ENCODE assay signal across 8 mouse cellular contexts in the genomic region with DNA sequence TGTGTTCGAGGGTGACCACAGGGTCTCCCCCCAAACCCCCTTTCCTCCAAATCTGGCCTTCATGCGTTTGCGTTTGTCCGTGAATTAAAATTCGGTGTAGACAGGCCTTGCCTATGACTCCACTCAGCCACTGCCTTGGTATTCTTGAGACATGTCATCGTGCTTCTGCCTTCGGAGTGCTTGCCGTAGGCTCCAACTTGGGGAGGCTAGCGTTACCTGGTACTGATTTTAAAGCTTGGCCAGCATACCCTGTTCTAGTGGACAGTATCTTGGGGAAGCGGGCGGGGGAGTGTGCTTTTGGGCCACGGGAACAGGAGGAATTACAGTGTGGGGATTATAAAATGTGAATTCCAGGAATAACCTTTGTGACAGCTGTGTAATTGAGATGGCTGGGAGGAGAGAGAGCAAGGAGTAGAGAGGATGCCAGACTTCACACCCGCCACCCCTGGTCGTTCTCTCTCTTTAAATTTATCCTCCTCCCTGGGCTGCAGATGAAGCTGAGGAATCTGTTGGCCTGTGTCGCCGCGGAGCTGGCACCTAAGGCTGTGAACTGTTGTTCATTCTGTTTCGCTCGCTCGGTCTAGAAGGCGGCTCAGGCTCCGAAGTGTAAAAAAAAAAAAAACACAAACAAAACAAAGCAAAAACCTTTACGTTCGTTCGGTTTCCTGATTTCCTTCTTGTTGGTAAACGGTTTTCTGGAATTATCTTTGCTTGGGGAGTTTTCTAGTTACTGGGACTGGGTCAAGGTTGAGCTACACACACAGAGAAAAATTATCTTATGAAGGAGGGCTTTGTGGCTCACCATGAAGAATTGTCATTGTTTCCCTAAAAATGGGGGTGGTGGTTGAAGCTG. TPM values are rescaled to one million over a fixed set of nuclear protein-coding genes. Genes with fewer than 3 reads are reported as not detected.
A peak's percentile ranks its signal among the peaks of the same experiment; 100 is the strongest.
DNase-seq lines count a peak whose midpoint lies in the region; ATAC-seq and TF ChIP-seq lines count a peak whose summit lies in the region.

No protein-coding gene starts in this region.

- H3K4me2 ChIP-seq in embryonic facial prominence, embryonic 11.5 days (ENCODE audit: low read depth, low read length), result peak overlapping the region; percentile 85
- peak overlapping the region; percentile 79 for H3K4me2 ChIP-seq in heart, postnatal 0 days (ENCODE audit: low read depth, low read length)
- peak overlapping the region; percentile 83 for H3K4me2 ChIP-seq in midbrain, embryonic 12.5 days (replicated peaks)
- H3K4me2 ChIP-seq in stomach, postnatal 0 days (replicated peaks; ENCODE audit: low read depth), result peak overlapping the region; percentile 74

- no peak for TF ChIP-seq EP300 in heart, postnatal 0 days (IDR thresholded peaks at IDR 0.05; ENCODE audit: low read depth)
- peak; percentile 52 for TF ChIP-seq EP300 in stomach, postnatal 0 days (optimal IDR thresholded peaks at IDR 0.05)

- H3K9me3 ChIP-seq in erythroblast, embryonic 14.5 days (ENCODE audit: control insufficient read depth, low read length), result no peaks in the 10 kb centered on the region
- H3K9me3 ChIP-seq in embryonic facial prominence, embryonic 11.5 days (replicated peaks; ENCODE audit: control insufficient read depth, low read length), result no peaks in the 10 kb centered on the region
- H3K9me3 ChIP-seq in heart, postnatal 0 days (replicated peaks; ENCODE audit: control insufficient read depth, low read length), result no peaks in the 10 kb centered on the region
- no peaks in the 10 kb centered on the region for H3K9me3 ChIP-seq in midbrain, embryonic 12.5 days
- no peaks in the 10 kb centered on the region for H3K9me3 ChIP-seq in stomach, postnatal 0 days (ENCODE audit: control insufficient read depth, low read length)

- no peak for TF ChIP-seq CTCF in heart, postnatal 0 days (IDR thresholded peaks at IDR 0.05; ENCODE audit: low read depth)
- TF ChIP-seq CTCF in stomach, postnatal 0 days (IDR thresholded peaks at IDR 0.05; ENCODE audit: low read depth), result 0 out of 2 replicates have a peak, but pooled peaks have one; percentile 1

- H3K9ac ChIP-seq in embryonic facial prominence, embryonic 11.5 days (replicated peaks; ENCODE audit: low read length), result peak overlapping the region; percentile 100
- peak overlapping the region; percentile 97 for H3K9ac ChIP-seq in heart, postnatal 0 days (replicated peaks; ENCODE audit: low read depth, low read length)
- H3K9ac ChIP-seq in midbrain, embryonic 12.5 days (replicated peaks), result peak overlapping the region; percentile 100
- peak overlapping the region; percentile 99 for H3K9ac ChIP-seq in stomach, postnatal 0 days (ENCODE audit: low read length)

- under 1% methylated on average over 26 of the region's 26 CpGs for WGBS in embryonic facial prominence, embryonic 11.5 days
- 1% methylated on average over 26 of the region's 26 CpGs for WGBS in heart, postnatal 0 days
- 1% methylated on average over 26 of the region's 26 CpGs for WGBS in midbrain, embryonic 12.5 days
- 1% methylated on average over 26 of the region's 26 CpGs for WGBS in stomach, postnatal 0 days

- intact Hi-C loops in left cerebral cortex, postnatal 25 days (cut with DNase I), result loop anchor here (2.0 to 5.0 kb wide), 6 partner anchors 21 to 345 kb away; no protein-coding TSS in a partner anchor

- peak overlapping the region; percentile 98 for H3K27ac ChIP-seq in embryonic facial prominence, embryonic 11.5 days (replicated peaks; ENCODE audit: low read depth, low read length)
- H3K27ac ChIP-seq in heart, postnatal 0 days (ENCODE audit: low read depth), result peak overlapping the region; percentile 97
- H3K27ac ChIP-seq in midbrain, embryonic 12.5 days (replicated peaks), result peak overlapping the region; percentile 99
- H3K27ac ChIP-seq in stomach, postnatal 0 days (replicated peaks), result peak overlapping the region; percentile 99

- peaks cover 52% of the 10 kb centered on the region for H3K27me3 ChIP-seq in erythroblast, embryonic 14.5 days (ENCODE audit: control insufficient read depth)
- no peaks in the 10 kb centered on the region for H3K27me3 ChIP-seq in embryonic facial prominence, embryonic 11.5 days (ENCODE audit: control insufficient read depth, insufficient read depth, low read length)
- no peaks in the 10 kb centered on the region for H3K27me3 ChIP-seq in heart, postnatal 0 days (ENCODE audit: control insufficient read depth, insufficient read depth, low read length)
- peaks cover 12% of the 10 kb centered on the region; the same call in 1 of the 2 replicates for H3K27me3 ChIP-seq in midbrain, embryonic 12.5 days
- H3K27me3 ChIP-seq in stomach, postnatal 0 days (ENCODE audit: control insufficient read depth, insufficient read depth, low read length), result no peaks in the 10 kb centered on the region

- H3K4me3 ChIP-seq in erythroblast, embryonic 14.5 days (replicated peaks), result peak overlapping the region; percentile 64
- peak overlapping the region; percentile 96 for H3K4me3 ChIP-seq in embryonic facial prominence, embryonic 11.5 days (ENCODE audit: low read depth, low read length)
- peak overlapping the region; percentile 84 for H3K4me3 ChIP-seq in heart, postnatal 0 days (ENCODE audit: low read depth, low read length)
- peak overlapping the region; percentile 95 for H3K4me3 ChIP-seq in midbrain, embryonic 12.5 days
- peak overlapping the region; percentile 95 for H3K4me3 ChIP-seq in stomach, postnatal 0 days (ENCODE audit: low read depth, low read length)

- no peak for ATAC-seq in erythroblast, adult 5-6 weeks (replicated peaks; ENCODE audit: low FRiP score, poor library complexity, severe bottlenecking)
- ATAC-seq in activated CD4-positive, CD25-positive, alpha-beta regulatory T cell, adult 4 months, result peak; percentile 17
- ATAC-seq in embryonic facial prominence, embryonic 11.5 days (replicated peaks; ENCODE audit: insufficient number of reproducible peaks, low FRiP score, low TSS enrichment, low read depth), result no peak
- ATAC-seq in heart, postnatal 0 days (ENCODE audit: insufficient read depth, low read depth), result peak; percentile 40
- ATAC-seq in midbrain, embryonic 12.5 days (ENCODE audit: low FRiP score, low read depth), result no peak
- no peak for ATAC-seq in stomach, postnatal 0 days (ENCODE audit: low FRiP score, low TSS enrichment)

- DNase-seq in embryonic facial prominence, embryonic 11.5 days (ENCODE audit: low spot score), result peak; percentile 47
- peak; percentile 78 for DNase-seq in heart, postnatal 0 days (ENCODE audit: low spot score)
- DNase-seq in left cerebral cortex, postnatal 25 days (ENCODE audit: low spot score in 2 of 2), result peak; percentile 40 to 73
- peak; percentile 42 for DNase-seq in stomach, postnatal 0 days (ENCODE audit: low spot score)

- peaks cover 5% of the 10 kb centered on the region for H3K4me1 ChIP-seq in erythroblast, embryonic 14.5 days (ENCODE audit: control insufficient read depth)
- peaks cover 2% of the 10 kb centered on the region for H3K4me1 ChIP-seq in embryonic facial prominence, embryonic 11.5 days (ENCODE audit: control insufficient read depth, insufficient read depth, low read length)
- peaks cover 38% of the 10 kb centered on the region for H3K4me1 ChIP-seq in heart, postnatal 0 days (ENCODE audit: control insufficient read depth, insufficient read depth)
- peaks cover 59% of the 10 kb centered on the region for H3K4me1 ChIP-seq in midbrain, embryonic 12.5 days
- 0 out of 2 replicates have a peak, but pooled peaks cover 6% of the 10 kb centered on the region for H3K4me1 ChIP-seq in stomach, postnatal 0 days (replicated peaks; ENCODE audit: control insufficient read depth, insufficient read depth)

- H3K36me3 ChIP-seq in erythroblast, embryonic 14.5 days (ENCODE audit: control insufficient read depth), result no peaks in the 10 kb centered on the region; the same call in 1 of the 2 replicates
- no peaks in the 10 kb centered on the region for H3K36me3 ChIP-seq in embryonic facial prominence, embryonic 11.5 days (replicated peaks; ENCODE audit: control insufficient read depth, insufficient read depth, low read depth, low read length)
- no peaks in the 10 kb centered on the region for H3K36me3 ChIP-seq in heart, postnatal 0 days (replicated peaks; ENCODE audit: control insufficient read depth, insufficient read depth, low read length)
- peaks cover 22% of the 10 kb centered on the region for H3K36me3 ChIP-seq in midbrain, embryonic 12.5 days
- no peaks in the 10 kb centered on the region for H3K36me3 ChIP-seq in stomach, postnatal 0 days (ENCODE audit: control insufficient read depth, insufficient read depth, low read length)

RNA-seq across cellular contexts. Expression of gene Map4k4, which starts 1.4 kb away (rescaled TPM):
- polyA plus RNA-seq in erythroblast, embryonic 14.5 days (2012), result 0.12 and 0.13 TPM in 2 replicates
- 2.3 and 15.2 TPM in 2 replicates for total RNA-seq in erythroblast, adult 5-6 weeks (2015; ENCODE audit: low replicate concordance)
- total RNA-seq in erythroblast, adult 5-6 weeks (2017; ENCODE audit: low replicate concordance), result 14.6 and 19.3 TPM in 2 replicates
- polyA plus RNA-seq in activated CD4-positive, CD25-positive, alpha-beta regulatory T cell, adult 4 months (2017; shearing (Covaris generic)), result 10 to 100 TPM; 23.8 to 33.8 TPM
- polyA plus RNA-seq in embryonic facial prominence, embryonic 11.5 days (2014; fragmentation: Nextera tagmentation; extraction: Ambion mirVana), result 27.7 and 28.5 TPM in 2 replicates
- 106 and 129 TPM in 2 replicates for total RNA-seq in heart, postnatal 0 days (2014; rRNA removed; ENCODE audit: low replicate concordance)
- polyA plus RNA-seq in heart, postnatal 0 days (2015; fragmentation: Nextera tagmentation; extraction: Ambion mirVana), result 17.0 and 17.4 TPM in 2 replicates
- 100 to 1,000 TPM; 115 to 131 TPM for total RNA-seq in left cerebral cortex, postnatal 25 days (2021)
- polyA plus RNA-seq in midbrain, embryonic 12.5 days (2016; fragmentation: Nextera tagmentation; extraction: Ambion mirVana), result 68.8 and 71.5 TPM in 2 replicates
- 8.5 and 10.1 TPM in 2 replicates for polyA plus RNA-seq in stomach, postnatal 0 days (2015; fragmentation: Nextera tagmentation; extraction: Ambion mirVana)

Comparison
In these comparisons a context has a peak if more than half of its experiments do, and no peak if none do; other contexts are left out.
1. ATAC-seq: peak in activated CD4-positive, CD25-positive, alpha-beta regulatory T cell, adult 4 months (single experiment) and heart, postnatal 0 days (single experiment); none in erythroblast, adult 5-6 weeks (single experiment), embryonic facial prominence, embryonic 11.5 days (single experiment), midbrain, embryonic 12.5 days (single experiment) and stomach, postnatal 0 days (single experiment).
2. Peak in every context shown above with its lines, with median percentiles within 50 percentile points of each other: H3K4me3 ChIP-seq, DNase-seq, H3K27ac ChIP-seq, H3K4me2 ChIP-seq and H3K9ac ChIP-seq.